16 mouse cellular contexts compared by ENCODE assay signal in the genomic region with DNA sequence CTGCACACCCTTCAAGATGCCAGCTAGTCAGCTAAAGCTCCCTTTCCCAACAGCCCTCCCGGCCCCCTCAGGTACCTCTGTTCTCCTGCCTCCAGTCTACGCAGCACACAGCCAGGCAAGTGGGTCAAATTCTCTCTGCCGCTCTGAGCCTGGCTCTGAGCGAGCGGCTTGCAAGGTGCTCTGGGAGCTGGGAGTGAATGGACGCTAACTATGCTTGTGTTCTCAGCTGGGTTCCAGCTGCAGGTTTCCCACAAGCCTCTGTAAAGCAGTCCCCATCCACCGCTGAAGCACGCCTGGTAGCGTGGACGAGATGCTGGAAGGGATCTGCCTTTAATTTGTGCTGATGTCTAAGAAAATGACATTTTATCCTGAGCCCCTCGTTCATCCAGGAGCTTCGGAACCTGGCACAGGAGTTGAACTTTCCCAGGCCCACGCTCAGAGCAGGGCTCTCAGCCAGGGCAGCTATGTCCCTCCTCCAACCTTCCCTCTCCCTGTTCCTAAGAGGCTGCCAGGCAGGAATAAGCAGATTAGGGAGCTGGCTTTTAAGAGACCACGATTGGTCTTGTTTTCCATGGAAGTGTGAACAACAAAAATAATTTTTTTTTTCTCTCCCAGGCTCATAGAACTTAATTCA. TPM values are rescaled to one million over a fixed set of nuclear protein-coding genes. Genes with fewer than 3 reads are reported as not detected.
DNase-seq lines count a peak whose midpoint lies in the region; ATAC-seq lines count a peak whose summit lies in the region.
"Had no signal": no experiment of that assay in that cellular context is flagged by ENCODE, and none has a peak within 500 bp of the region (broad histone marks: within the 10 kb centered on the region; RNA-seq: fewer than 3 reads in every experiment).

No protein-coding gene starts in this region.

- no peak overlapping the region for H3K27ac ChIP-seq in limb, embryonic 11.5 days (replicated peaks; ENCODE audit: low read depth, low read length)
- no peak overlapping the region for H3K27ac ChIP-seq in limb, embryonic 10.5 days
- no peak overlapping the region for H3K27ac ChIP-seq in limb, embryonic 13.5 days
- peak overlapping the region; percentile 26; the same call in 1 of the 2 replicates for H3K27ac ChIP-seq in stomach, embryonic 15.5 days

- no peaks in the 10 kb centered on the region for H3K36me3 ChIP-seq in limb, embryonic 11.5 days (ENCODE audit: control insufficient read depth, insufficient read depth, low read length)
- no peaks in the 10 kb centered on the region for H3K36me3 ChIP-seq in limb, embryonic 10.5 days
- no peaks in the 10 kb centered on the region for H3K36me3 ChIP-seq in limb, embryonic 13.5 days
- H3K36me3 ChIP-seq in stomach, embryonic 15.5 days, result no peaks in the 10 kb centered on the region

- H3K9me3 ChIP-seq in limb, embryonic 11.5 days (ENCODE audit: control insufficient read depth, low read length), result no peaks in the 10 kb centered on the region
- H3K9me3 ChIP-seq in limb, embryonic 10.5 days (replicated peaks), result no peaks in the 10 kb centered on the region
- no peaks in the 10 kb centered on the region for H3K9me3 ChIP-seq in limb, embryonic 13.5 days
- H3K9me3 ChIP-seq in stomach, embryonic 15.5 days, result no peaks in the 10 kb centered on the region

- 40% methylated on average over 14 of the region's 14 CpGs for WGBS in limb, embryonic 11.5 days
- WGBS in limb, embryonic 10.5 days, result 51% methylated on average over 14 of the region's 14 CpGs
- WGBS in limb, embryonic 13.5 days, result 25% methylated on average over 14 of the region's 14 CpGs
- whole genome bisulfite sequencing in stomach, embryonic 15.5 days, result 49% methylated on average over 14 of the region's 14 CpGs

- peak; percentile 61 to 70 for DNase-seq in cerebellum, postnatal 10 days
- peak; percentile 27 for DNase-seq in limb, embryonic 11.5 days (ENCODE audit: low spot score)
- no peak for DNase-seq in limb, embryonic 10.5 days (ENCODE audit: low spot score)
- no peak for DNase-seq in Muller cell, postnatal 12 days (ENCODE audit: inconsistent ontology term)
- DNase-seq: adrenal gland, adult 2 months; cerebellum, adult 18-20 months; gastrocnemius, postnatal 36 days; kidney, adult 8-10 months; layer of hippocampus, postnatal 36 days; right cerebral cortex, postnatal 4 days; thymus, postnatal 14 days had no signal

- peaks cover 30% of the 10 kb centered on the region for H3K27me3 ChIP-seq in limb, embryonic 11.5 days (ENCODE audit: control insufficient read depth, insufficient read depth, low read length)
- H3K27me3 ChIP-seq in limb, embryonic 10.5 days (ENCODE audit: low read depth, poor library complexity, severe bottlenecking), result peaks cover 85% of the 10 kb centered on the region
- H3K27me3 ChIP-seq in limb, embryonic 13.5 days, result peaks cover 70% of the 10 kb centered on the region
- peaks cover 22% of the 10 kb centered on the region for H3K27me3 ChIP-seq in stomach, embryonic 15.5 days (replicated peaks)

- H3K9ac ChIP-seq in limb, embryonic 11.5 days (ENCODE audit: low read length), result no peak overlapping the region
- peak overlapping the region; percentile 13; the same call in 1 of the 2 replicates for H3K9ac ChIP-seq in limb, embryonic 13.5 days
- no peak overlapping the region; the same call in 1 of the 2 replicates for H3K9ac ChIP-seq in stomach, embryonic 15.5 days

- no peak overlapping the region for H3K4me2 ChIP-seq in limb, embryonic 11.5 days (ENCODE audit: low read depth, severe bottlenecking)
- H3K4me2 ChIP-seq in limb, embryonic 13.5 days (replicated peaks), result peak overlapping the region; percentile 11; the same call in 1 of the 2 replicates
- no peak overlapping the region for H3K4me2 ChIP-seq in stomach, embryonic 15.5 days

- H3K4me3 ChIP-seq in limb, embryonic 11.5 days (ENCODE audit: low read depth, low read length), result no peak overlapping the region
- H3K4me3 ChIP-seq in limb, embryonic 10.5 days, result no peak overlapping the region
- no peak overlapping the region for H3K4me3 ChIP-seq in limb, embryonic 13.5 days
- H3K4me3 ChIP-seq in stomach, embryonic 15.5 days (replicated peaks), result no peak overlapping the region

- no peak for ATAC-seq in cerebellum, adult (ENCODE audit: insufficient number of reproducible peaks, low FRiP score, low TSS enrichment)
- ATAC-seq in limb, embryonic 11.5 days (ENCODE audit: insufficient number of reproducible peaks, low FRiP score, low TSS enrichment, low read depth), result no peak
- no peak for ATAC-seq in limb, embryonic 13.5 days (ENCODE audit: low FRiP score, low read depth)
- peak; percentile 15; the same call in 1 of the 2 replicates for ATAC-seq in stomach, embryonic 15.5 days (ENCODE audit: insufficient read depth, low FRiP score, low read depth)
- ATAC-seq in erythroid progenitor cell, adult 5-6 weeks (replicated peaks; ENCODE audit: low FRiP score, poor library complexity, severe bottlenecking), result no peak

- 0 out of 2 replicates have a peak, but pooled peaks cover 5% of the 10 kb centered on the region for H3K4me1 ChIP-seq in limb, embryonic 11.5 days (ENCODE audit: control insufficient read depth, insufficient read depth, low read length)
- H3K4me1 ChIP-seq in limb, embryonic 10.5 days, result peaks cover 35% of the 10 kb centered on the region
- H3K4me1 ChIP-seq in limb, embryonic 13.5 days, result peaks cover 32% of the 10 kb centered on the region
- H3K4me1 ChIP-seq in stomach, embryonic 15.5 days, result peaks cover 17% of the 10 kb centered on the region

RNA-seq across cellular contexts. Expression of gene Shisal1, which starts 5.1 kb away (rescaled TPM):
- polyA plus RNA-seq in limb, embryonic 11.5 days (2014; fragmentation: Nextera tagmentation; extraction: Ambion mirVana), result 0.36 and 0.50 TPM in 2 replicates
- polyA plus RNA-seq in limb, embryonic 10.5 days (2016; fragmentation: Nextera tagmentation; extraction: Ambion mirVana), result 0.15 and 0.73 TPM in 2 replicates
- 1.9 and 2.0 TPM in 2 replicates for polyA plus RNA-seq in limb, embryonic 13.5 days (2015; fragmentation: Nextera tagmentation; extraction: Ambion mirVana)
- 2.6 and 3.3 TPM in 2 replicates for polyA plus RNA-seq in stomach, embryonic 15.5 days (2015; fragmentation: Nextera tagmentation; extraction: Ambion mirVana)
- not detected in 2 replicates for total RNA-seq in erythroid progenitor cell, adult 5-6 weeks (2015; ENCODE audit: low replicate concordance)
- total RNA-seq in erythroid progenitor cell, adult 5-6 weeks (2017; ENCODE audit: low replicate concordance), result not detected in 2 replicates
- total RNA-seq: MEL had no signal

Comparison
In these comparisons a context has a peak if more than half of its experiments do, and no peak if none do; other contexts are left out.
1. DNase-seq: peak in cerebellum, postnatal 10 days (2 of 2) and limb, embryonic 11.5 days (single experiment); none in limb, embryonic 10.5 days (single experiment) and Muller cell, postnatal 12 days (single experiment).